Mouse (Mus musculus): ENCODE results near the gene Aym1. TPM values are rescaled to one million over a fixed set of nuclear protein-coding genes. Genes with fewer than 3 reads are reported as not detected.

The Aym1 gene
- total RNA-seq, 2 experiments from 2014 or later: not detected

DNA sequence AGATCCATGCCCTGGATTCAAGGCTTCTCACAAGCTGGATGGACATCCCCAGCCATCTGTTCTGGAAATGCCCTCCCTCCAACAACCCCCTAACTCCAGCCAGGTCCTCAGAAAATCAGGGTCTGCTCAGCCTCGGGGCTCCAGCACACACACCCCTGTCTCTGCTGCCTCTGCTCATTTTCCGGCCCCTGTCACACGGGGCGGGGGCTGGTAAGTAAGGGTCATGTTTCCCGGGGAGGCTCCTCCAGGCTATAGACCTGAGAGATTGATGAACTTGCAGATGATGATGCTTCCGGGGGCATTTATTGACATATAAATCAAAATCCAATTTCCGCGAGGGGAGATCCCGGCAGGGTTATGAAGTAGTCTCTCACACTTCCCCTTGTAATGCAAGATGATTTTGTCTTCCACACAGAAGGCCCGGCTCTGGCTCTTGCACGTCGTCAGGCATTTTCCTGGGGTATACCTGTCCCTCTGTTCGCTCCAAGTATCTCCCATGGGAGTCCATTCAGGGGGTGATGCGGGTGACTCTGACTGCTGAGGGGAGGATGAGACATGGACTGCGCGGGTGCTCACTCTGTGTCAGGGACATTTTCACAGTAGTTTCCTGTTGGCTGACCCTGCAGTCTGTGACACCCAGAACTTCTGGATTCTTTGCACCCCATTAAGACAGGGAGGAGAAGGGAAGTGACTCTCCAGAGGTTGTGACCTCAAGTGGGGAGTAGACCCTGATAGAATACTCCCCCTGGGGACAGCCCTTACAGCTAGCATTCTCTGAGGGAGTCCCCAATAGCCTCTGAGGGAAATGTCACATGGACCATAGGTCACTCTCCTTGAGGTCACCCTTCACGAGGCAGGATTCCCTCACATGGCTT lies 40.6 kb downstream of the Aym1 start:
- DNase-seq (ENCODE audit: low spot score in 2 of 2): no peak

DNA sequence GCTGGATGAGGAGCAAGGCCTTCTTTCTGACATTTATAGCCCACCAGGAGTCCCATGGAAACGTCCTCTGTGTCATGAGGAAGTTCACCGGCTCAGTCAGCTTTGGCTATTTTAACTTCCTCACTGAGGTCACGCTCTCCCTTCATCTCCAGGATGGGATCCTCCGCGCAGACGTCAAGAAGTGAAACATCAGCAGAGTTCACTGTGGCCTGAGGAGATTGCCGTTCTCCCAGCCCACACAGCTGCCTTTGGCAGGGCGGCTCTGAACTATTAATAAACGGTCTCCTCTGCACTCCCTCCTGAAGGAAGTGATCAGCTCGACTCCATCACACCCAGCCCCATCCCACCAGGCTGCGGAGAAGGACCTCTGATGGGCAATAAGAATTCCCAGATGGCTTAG lies 45.6 kb downstream of the Aym1 start:
- DNase-seq (ENCODE audit: low spot score in 2 of 2): no peak

DNA sequence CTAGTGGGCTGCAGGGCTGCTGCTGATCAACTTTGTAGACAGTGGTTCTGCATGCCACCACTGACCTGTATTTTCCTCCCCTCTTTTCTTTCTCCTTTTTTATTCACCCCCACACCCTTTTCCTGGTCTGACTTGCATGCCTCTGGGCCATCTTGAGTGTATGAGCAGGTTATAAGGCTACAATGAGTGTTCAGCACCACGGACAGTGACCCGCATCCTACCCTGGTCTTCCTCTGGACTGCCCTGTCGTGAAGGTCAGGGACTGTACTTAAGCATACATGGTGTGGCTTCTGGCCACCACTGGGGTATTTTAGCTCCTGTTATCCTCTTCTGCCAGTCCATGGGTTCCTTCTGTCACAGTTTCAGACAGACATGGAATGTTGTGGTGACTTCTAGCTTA lies 50.3 kb downstream of the Aym1 start:
- DNase-seq (ENCODE audit: low spot score in 2 of 2): peak in 1 of 2 experiments; percentile 5

Small RNA genes within 50 kb of the gene (microRNA-seq; reads per million reads assigned to microRNA genes)
- gene Mir7229 (ENCODE audit: borderline number of aligned reads in 2 of 2): 0 reads per million in 2 experiments
- 0 reads per million in 2 experiments for gene Mir7230 (ENCODE audit: borderline number of aligned reads in 2 of 2)

Other genes with a start within 250 kb of the Aym1 start
- 10 to 100 TPM in 1 of 2 experiments, 1 to 10 TPM in 1; 8.8 to 12.1 TPM for gene 2900026A02Rik, start 136.1 kb upstream of the Aym1 start, total RNA-seq (2021)
- not detected for gene Tmem211, start 130.4 kb upstream of the Aym1 start, total RNA-seq (2021)
- gene Sgsm1, start 46.5 kb upstream of the Aym1 start, total RNA-seq (2021): 10 to 100 TPM in 1 of 2 experiments, 1 to 10 TPM in 1; 8.8 to 12.2 TPM
- 1 to 10 TPM; 4.4 to 8.5 TPM for gene Wscd2, start 133.0 kb downstream of the Aym1 start, total RNA-seq (2021)